Mouse (Mus musculus): ENCODE results near the gene Slc44a3. TPM values are rescaled to one million over a fixed set of nuclear protein-coding genes. Genes with fewer than 3 reads are reported as not detected.

Slc44a3 gene
- polyA plus RNA-seq, 1 experiment from 2014 or later, result 1.1 TPM

GRCm38 (mm10) chr3:121504927-121505487 is 27.2 kb downstream of the Slc44a3 start:
- Histone ChIP-seq H3K4me1 (ENCODE audit: control insufficient read depth, insufficient read depth, low read length) (peaks cover 10% of the 10 kb centered on the region; the same call in 1 of the 2 replicates), H3K27me3 (ENCODE audit: control insufficient read depth, insufficient read depth, low read length) (no peaks in the 10 kb centered on the region), H3K9ac (ENCODE audit: low read depth, low read length) (no peak overlapping the region), H3K4me3 (ENCODE audit: low read depth, low read length) (no peak overlapping the region), H3K4me2 (no peak overlapping the region), H3K9me3 (replicated peaks; ENCODE audit: control insufficient read depth, low read length) (no peaks in the 10 kb centered on the region), H3K36me3 (ENCODE audit: control insufficient read depth, insufficient read depth, low read length) (no peaks in the 10 kb centered on the region), H3K27ac (ENCODE audit: low read depth, low read length) (no peak overlapping the region)
- WGBS (ENCODE audit: insufficient replicate concordance), result 64% methylated on average over 8 of the region's 8 CpGs
- no peak for ATAC-seq (replicated peaks; ENCODE audit: insufficient number of reproducible peaks, low FRiP score, low TSS enrichment)

DNA sequence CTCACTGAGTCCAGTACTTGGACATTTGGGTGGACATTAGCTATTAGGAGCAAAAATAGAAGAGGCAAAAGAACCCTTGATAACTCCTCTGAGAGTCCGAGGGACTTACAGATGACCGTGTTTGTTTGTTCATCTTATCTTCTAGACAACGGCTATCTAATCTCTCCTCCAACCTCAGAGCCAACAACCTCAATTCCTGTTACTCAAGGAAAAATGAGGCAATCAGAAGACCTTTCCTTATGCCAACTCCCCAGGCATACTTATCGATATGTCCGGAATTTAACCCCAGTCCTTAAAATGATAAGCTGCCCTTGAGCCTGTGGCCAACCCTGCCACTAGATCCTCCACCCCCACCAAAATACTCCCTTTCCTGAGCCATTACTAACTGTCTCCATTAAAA is 31.5 kb downstream of the Slc44a3 start:
- 25% methylated on average over 5 of the region's 5 CpGs for WGBS (ENCODE audit: insufficient replicate concordance)
- no peak overlapping the region for H3K27ac ChIP-seq (ENCODE audit: low read depth, low read length)
- H3K36me3 ChIP-seq (ENCODE audit: control insufficient read depth, insufficient read depth, low read length), result no peaks in the 10 kb centered on the region
- no peak overlapping the region for H3K4me3 ChIP-seq (ENCODE audit: low read depth, low read length)
- H3K4me2 ChIP-seq, result 0 out of 2 replicates have a peak overlapping the region, but pooled peaks have one; percentile 3
- ATAC-seq (replicated peaks; ENCODE audit: insufficient number of reproducible peaks, low FRiP score, low TSS enrichment), result no peak
- H3K4me1 ChIP-seq (ENCODE audit: control insufficient read depth, insufficient read depth, low read length), result no peaks in the 10 kb centered on the region
- H3K27me3 ChIP-seq (ENCODE audit: control insufficient read depth, insufficient read depth, low read length), result no peaks in the 10 kb centered on the region
- no peak overlapping the region for H3K9ac ChIP-seq (ENCODE audit: low read depth, low read length)
- H3K9me3 ChIP-seq (replicated peaks; ENCODE audit: control insufficient read depth, low read length), result no peaks in the 10 kb centered on the region

DNA sequence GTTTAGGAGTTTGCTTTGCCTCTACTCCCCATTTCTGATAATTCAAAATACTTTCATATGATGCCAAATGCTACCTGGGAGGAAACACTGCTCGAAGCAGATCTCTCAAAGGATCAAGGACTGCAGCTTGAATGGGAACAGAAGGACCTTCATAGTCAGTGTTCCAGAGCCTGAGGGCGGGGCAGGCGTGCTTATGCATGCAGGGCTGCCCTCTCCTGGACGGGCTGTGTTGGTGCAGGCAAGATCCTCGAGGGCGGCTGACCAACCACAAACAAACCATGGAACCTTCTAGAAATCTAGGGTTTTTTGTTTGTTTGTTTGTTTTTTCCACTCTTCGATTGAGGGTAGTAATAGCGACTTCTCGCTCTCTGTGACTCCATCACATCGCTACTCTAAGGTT is 32.0 kb downstream of the Slc44a3 start:
- Histone ChIP-seq H3K4me2 (0 out of 2 replicates have a peak overlapping the region, but pooled peaks have one; percentile 3), H3K27ac (ENCODE audit: low read depth, low read length) (no peak overlapping the region), H3K9me3 (replicated peaks; ENCODE audit: control insufficient read depth, low read length) (no peaks in the 10 kb centered on the region), H3K36me3 (ENCODE audit: control insufficient read depth, insufficient read depth, low read length) (no peaks in the 10 kb centered on the region), H3K9ac (ENCODE audit: low read depth, low read length) (no peak overlapping the region), H3K4me3 (ENCODE audit: low read depth, low read length) (no peak overlapping the region), H3K4me1 (ENCODE audit: control insufficient read depth, insufficient read depth, low read length) (no peaks in the 10 kb centered on the region), H3K27me3 (ENCODE audit: control insufficient read depth, insufficient read depth, low read length) (no peaks in the 10 kb centered on the region)
- no peak for ATAC-seq (replicated peaks; ENCODE audit: insufficient number of reproducible peaks, low FRiP score, low TSS enrichment)
- WGBS (ENCODE audit: insufficient replicate concordance), result 47% methylated on average over 10 of the region's 10 CpGs

GRCm38 (mm10) chr3:121493997-121494421 is 38.2 kb downstream of the Slc44a3 start:
- Histone ChIP-seq H3K4me1 (ENCODE audit: control insufficient read depth, insufficient read depth, low read length) (peaks cover 15% of the 10 kb centered on the region), H3K27me3 (ENCODE audit: control insufficient read depth, insufficient read depth, low read length) (no peaks in the 10 kb centered on the region), H3K9ac (ENCODE audit: low read depth, low read length) (no peak overlapping the region), H3K27ac (ENCODE audit: low read depth, low read length) (no peak overlapping the region), H3K4me2 (no peak overlapping the region), H3K4me3 (ENCODE audit: low read depth, low read length) (no peak overlapping the region), H3K9me3 (replicated peaks; ENCODE audit: control insufficient read depth, low read length) (no peaks in the 10 kb centered on the region), H3K36me3 (ENCODE audit: control insufficient read depth, insufficient read depth, low read length) (no peaks in the 10 kb centered on the region)
- 79% methylated on average over 7 of the region's 7 CpGs for WGBS (ENCODE audit: insufficient replicate concordance)
- ATAC-seq (replicated peaks; ENCODE audit: insufficient number of reproducible peaks, low FRiP score, low TSS enrichment), result no peak

DNA sequence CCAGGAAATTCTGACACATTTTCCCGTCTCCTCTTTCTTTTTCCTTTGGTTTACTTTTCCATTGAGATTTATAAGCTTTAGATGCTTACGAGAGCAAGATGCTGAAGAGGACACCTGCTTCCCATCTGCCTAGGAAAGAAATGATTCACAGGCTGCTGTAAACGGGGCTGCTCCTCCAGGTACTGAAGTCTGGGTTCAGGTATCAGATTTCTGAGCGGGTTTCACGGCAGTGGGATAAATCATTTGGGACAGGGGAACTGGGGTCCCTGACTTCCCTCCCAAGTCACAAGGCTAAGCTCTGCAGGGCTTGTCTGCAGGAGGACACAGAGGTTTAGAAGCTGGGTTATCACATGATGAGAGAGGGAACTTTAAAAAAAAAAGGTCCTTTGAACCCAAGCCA is 40.2 kb downstream of the Slc44a3 start:
- no peak overlapping the region for H3K9ac ChIP-seq (ENCODE audit: low read depth, low read length)
- H3K27me3 ChIP-seq (ENCODE audit: control insufficient read depth, insufficient read depth, low read length), result no peaks in the 10 kb centered on the region
- WGBS (ENCODE audit: insufficient replicate concordance), result 51% methylated on average over 5 of the region's 5 CpGs
- H3K27ac ChIP-seq (ENCODE audit: low read depth, low read length), result no peak overlapping the region
- H3K4me2 ChIP-seq, result no peak overlapping the region
- H3K9me3 ChIP-seq (replicated peaks; ENCODE audit: control insufficient read depth, low read length), result no peaks in the 10 kb centered on the region
- peaks cover 15% of the 10 kb centered on the region for H3K4me1 ChIP-seq (ENCODE audit: control insufficient read depth, insufficient read depth, low read length)
- H3K36me3 ChIP-seq (ENCODE audit: control insufficient read depth, insufficient read depth, low read length), result no peaks in the 10 kb centered on the region
- H3K4me3 ChIP-seq (ENCODE audit: low read depth, low read length), result no peak overlapping the region
- ATAC-seq (replicated peaks; ENCODE audit: insufficient number of reproducible peaks, low FRiP score, low TSS enrichment), result no peak

GRCm38 (mm10) chr3:121490941-121491340 is 41.3 kb downstream of the Slc44a3 start:
- Histone ChIP-seq H3K27me3 (ENCODE audit: control insufficient read depth, insufficient read depth, low read length) (no peaks in the 10 kb centered on the region), H3K27ac (ENCODE audit: low read depth, low read length) (no peak overlapping the region), H3K9me3 (replicated peaks; ENCODE audit: control insufficient read depth, low read length) (no peaks in the 10 kb centered on the region), H3K4me2 (no peak overlapping the region), H3K9ac (ENCODE audit: low read depth, low read length) (no peak overlapping the region), H3K4me3 (ENCODE audit: low read depth, low read length) (no peak overlapping the region), H3K4me1 (ENCODE audit: control insufficient read depth, insufficient read depth, low read length) (peaks cover 15% of the 10 kb centered on the region), H3K36me3 (ENCODE audit: control insufficient read depth, insufficient read depth, low read length) (no peaks in the 10 kb centered on the region)
- ATAC-seq (replicated peaks; ENCODE audit: insufficient number of reproducible peaks, low FRiP score, low TSS enrichment), result no peak
- WGBS (ENCODE audit: insufficient replicate concordance), result 39% methylated on average over 5 of the region's 5 CpGs

- no peak for ATAC-seq (replicated peaks; ENCODE audit: insufficient number of reproducible peaks, low FRiP score, low TSS enrichment)
- WGBS (ENCODE audit: insufficient replicate concordance), result 72% methylated on average over 12 of the region's 12 CpGs
Measured at GRCm38 (mm10) chr3:121489462-121490118, 42.6 kb downstream of the Slc44a3 start.

DNA sequence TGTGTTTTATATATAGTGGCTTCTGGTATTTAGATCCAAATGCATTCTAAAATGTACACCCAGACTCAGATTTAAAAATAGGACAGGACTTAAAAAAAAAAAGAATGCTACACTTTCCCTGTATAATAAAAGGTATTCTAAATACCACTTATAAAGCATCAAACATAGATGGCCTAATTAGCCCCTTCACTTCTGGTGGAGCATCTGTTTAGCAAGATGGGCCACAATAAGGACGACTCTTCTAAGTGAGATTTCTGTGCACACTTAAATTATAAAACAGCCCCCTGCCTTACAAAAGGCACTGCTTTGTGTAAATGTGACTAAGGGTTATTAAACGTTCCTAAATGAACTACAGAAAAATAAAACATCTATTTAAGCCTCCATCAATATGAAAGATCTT is 47.0 kb downstream of the Slc44a3 start:
- H3K4me3 ChIP-seq (ENCODE audit: low read depth, low read length), result no peak overlapping the region
- no peak overlapping the region for H3K27ac ChIP-seq (ENCODE audit: low read depth, low read length)
- ATAC-seq (replicated peaks; ENCODE audit: insufficient number of reproducible peaks, low FRiP score, low TSS enrichment), result no peak
- no peaks in the 10 kb centered on the region for H3K36me3 ChIP-seq (ENCODE audit: control insufficient read depth, insufficient read depth, low read length)
- H3K9me3 ChIP-seq (replicated peaks; ENCODE audit: control insufficient read depth, low read length), result no peaks in the 10 kb centered on the region
- no peak overlapping the region for H3K9ac ChIP-seq (ENCODE audit: low read depth, low read length)
- H3K27me3 ChIP-seq (ENCODE audit: control insufficient read depth, insufficient read depth, low read length), result no peaks in the 10 kb centered on the region
- WGBS (ENCODE audit: insufficient replicate concordance), result 74% methylated on average over 2 of the region's 2 CpGs
- H3K4me2 ChIP-seq, result no peak overlapping the region
- peaks cover 18% of the 10 kb centered on the region for H3K4me1 ChIP-seq (ENCODE audit: control insufficient read depth, insufficient read depth, low read length)

More at GRCm38 (mm10) chr3:121489462-121490118, 42.6 kb downstream of the Slc44a3 start:
- Histone ChIP-seq H3K4me1 (ENCODE audit: control insufficient read depth, insufficient read depth, low read length) (peaks cover 15% of the 10 kb centered on the region), H3K27me3 (ENCODE audit: control insufficient read depth, insufficient read depth, low read length) (no peaks in the 10 kb centered on the region), H3K4me3 (ENCODE audit: low read depth, low read length) (no peak overlapping the region), H3K9ac (ENCODE audit: low read depth, low read length) (no peak overlapping the region), H3K36me3 (ENCODE audit: control insufficient read depth, insufficient read depth, low read length) (no peaks in the 10 kb centered on the region), H3K27ac (ENCODE audit: low read depth, low read length) (no peak overlapping the region), H3K4me2 (no peak overlapping the region), H3K9me3 (replicated peaks; ENCODE audit: control insufficient read depth, low read length) (no peaks in the 10 kb centered on the region)
